Mouse (Mus musculus) bone marrow, adult 2 months (tissue): Measurements from ENCODE around the gene Ikbip.

Source experiments
- CTCF ChIP-seq: fragments of 200-500 bp; IDR thresholded peaks from 2 replicates; pipeline ENCODE4 v1.5.1; 2011; ENCODE audit warnings: low read length, control low read depth; ENCODE audit not compliant: control insufficient read depth, insufficient read depth
- POLR2A ChIP-seq: fragments of 200-500 bp; IDR thresholded peaks from 2 replicates; pipeline ENCODE4 v1.6.1; 2011; ENCODE audit warnings: low read depth, mild to moderate bottlenecking, control low read depth, low read length, borderline replicate concordance; ENCODE audit not compliant: control insufficient read depth

DNA sequence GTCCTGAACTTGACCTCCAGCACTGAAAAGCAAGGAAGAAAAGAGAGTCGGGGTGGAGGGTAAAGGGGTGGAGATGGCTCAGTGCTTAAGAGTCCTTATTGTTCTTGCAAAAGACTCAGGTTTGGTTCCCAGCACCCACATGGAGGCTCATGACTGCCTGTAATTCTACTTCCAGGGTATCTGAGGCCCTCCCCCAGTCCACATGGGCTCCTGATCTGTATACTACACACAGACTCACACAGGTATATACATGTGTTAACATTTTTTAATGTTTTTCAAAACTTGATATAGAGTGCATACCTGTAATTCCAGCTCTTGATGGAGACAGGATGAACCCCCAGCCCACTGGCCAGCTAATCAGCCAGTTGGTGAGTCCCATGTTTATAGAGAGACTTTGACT is 17.4 kb downstream of the Ikbip start:
- no peak for TF ChIP-seq CTCF
- TF ChIP-seq POLR2A, result no peak
